1 mouse cellular context compared by ENCODE assay signal in the genomic region with DNA sequence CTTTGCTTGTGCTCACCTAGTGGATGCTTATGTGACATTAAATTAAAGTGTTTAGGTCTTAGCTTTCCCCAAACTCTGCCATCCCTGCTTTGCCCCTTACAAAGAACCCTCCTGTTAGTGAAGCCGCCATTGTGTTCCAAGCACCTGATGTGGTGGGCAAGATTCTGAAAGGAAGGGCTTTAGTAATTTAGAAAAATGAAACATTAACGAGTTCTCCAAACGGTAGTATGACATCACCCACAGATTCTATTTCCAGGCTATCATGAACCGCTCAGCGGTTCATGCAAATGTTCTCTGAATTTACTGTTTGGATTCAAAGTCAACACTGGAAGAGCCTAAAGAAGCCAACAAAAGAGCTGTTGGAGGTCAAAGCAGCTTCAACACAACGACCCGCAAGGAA.
TF ChIP-seq lines count a peak whose summit lies in the region.

No protein-coding gene starts in this region.

TF ChIP-seq in CH12.LX, 34 proteins besides CTCF, POLR2A, EP300 and RAD21 (continued from another document):
- TF ChIP-seq MAFK (IDR thresholded peaks at IDR 0.05; ENCODE audit: insufficient replicate concordance, low read length) = peak; percentile 80
- TF ChIP-seq JUN (IDR thresholded peaks at IDR 0.05; ENCODE audit: insufficient read depth, low read depth, low read length) = peak; percentile 99
- no peak for TF ChIP-seq KAT2A (IDR thresholded peaks at IDR 0.05; ENCODE audit: insufficient replicate concordance, low read length)
- TF ChIP-seq ZKSCAN1 (IDR thresholded peaks at IDR 0.05; ENCODE audit: borderline replicate concordance, low read depth, low read length) = no peak
- peak; percentile 86 for TF ChIP-seq ETS1 (conservative IDR thresholded peaks at IDR 0.05; ENCODE audit: low read depth, low read length)
- no peak for TF ChIP-seq CHD1 (IDR thresholded peaks at IDR 0.05; ENCODE audit: low read depth, low read length)
- no peak for TF ChIP-seq POLR2AphosphoS2 (IDR thresholded peaks at IDR 0.05; ENCODE audit: low read depth, low read length)
- no peak for TF ChIP-seq SMC3 (IDR thresholded peaks at IDR 0.05; ENCODE audit: low read depth, low read length)
- TF ChIP-seq MXI1 (IDR thresholded peaks at IDR 0.05; ENCODE audit: low read depth, low read length) = no peak
- no peak; the same call in 1 of the 2 replicates for TF ChIP-seq HCFC1 (IDR thresholded peaks at IDR 0.05; ENCODE audit: low read depth, low read length)
- no peak for TF ChIP-seq GABPA (IDR thresholded peaks at IDR 0.05; ENCODE audit: insufficient replicate concordance, low read depth, low read length)
- TF ChIP-seq CHD2 (IDR thresholded peaks at IDR 0.05; ENCODE audit: low read length) = peak; percentile 50; the same call in 1 of the 2 replicates
- no peak for TF ChIP-seq ZC3H11A (IDR thresholded peaks at IDR 0.05; ENCODE audit: low read depth, low read length)
- TF ChIP-seq ZNF384 (IDR thresholded peaks at IDR 0.05; ENCODE audit: low read depth, low read length) = no peak
- TF ChIP-seq IRF4 (IDR thresholded peaks at IDR 0.05; ENCODE audit: low read depth, low read length) = peak; percentile 96
- TF ChIP-seq MAX (IDR thresholded peaks at IDR 0.05; ENCODE audit: low read length) = no peak
- TF ChIP-seq TCF12 (IDR thresholded peaks at IDR 0.05; ENCODE audit: low read depth, low read length) = peak; percentile 85
- TF ChIP-seq MEF2A (IDR thresholded peaks at IDR 0.05; ENCODE audit: borderline replicate concordance, low read depth, low read length) = peak; percentile 99
- TF ChIP-seq SIN3A (IDR thresholded peaks at IDR 0.05; ENCODE audit: low read length) = peak; percentile 61
- no peak for TF ChIP-seq TBP (conservative IDR thresholded peaks at IDR 0.05; ENCODE audit: low read depth, low read length)
- TF ChIP-seq RCOR1 (conservative IDR thresholded peaks at IDR 0.05; ENCODE audit: low read depth, low read length) = peak; percentile 65; the same call in 1 of the 2 replicates
- TF ChIP-seq E2F4 (IDR thresholded peaks at IDR 0.05; ENCODE audit: insufficient replicate concordance, low read depth, low read length) = 0 out of 2 replicates have a peak, but pooled peaks have one; percentile 56
- TF ChIP-seq PAX5 (IDR thresholded peaks at IDR 0.05; ENCODE audit: low read length) = no peak
